Mouse (Mus musculus): ENCODE results near the gene Crispld2. TPM values are rescaled to one million over a fixed set of nuclear protein-coding genes. Genes with fewer than 3 reads are reported as not detected.

Gene Crispld2
- total and polyA plus RNA-seq, 3 experiments, result 0.23 to 3.7 (median 0.45) TPM

- Histone ChIP-seq H3K4me3 (ENCODE audit: low read depth, low read length) (no peak overlapping the region), H3K9me3 (replicated peaks) (peaks cover 12% of the 10 kb centered on the region), H3K36me3 (replicated peaks) (peaks cover 90% of the 10 kb centered on the region), H3K27me3 (ENCODE audit: insufficient read depth, low read length) (no peaks in the 10 kb centered on the region), H3K4me1 (ENCODE audit: insufficient read depth, low read depth, low read length) (no peaks in the 10 kb centered on the region)
- ATAC-seq (ENCODE audit: extremely low read depth, insufficient number of reproducible peaks, low FRiP score, poor library complexity, severe bottlenecking) (no peak), DNase-seq (ENCODE audit: low spot score) (no peak)
- TF ChIP-seq GATA2 (IDR thresholded peaks at IDR 0.05; ENCODE audit: borderline replicate concordance, low read depth, low read length), result no peak
- TF ChIP-seq GATA1 (IDR thresholded peaks at IDR 0.05; ENCODE audit: borderline replicate concordance, low read length), result no peak
- no peak for TF ChIP-seq POLR2AphosphoS5 (IDR thresholded peaks at IDR 0.05; ENCODE audit: insufficient replicate concordance, low read depth, low read length)
- TF ChIP-seq CTCF (IDR thresholded peaks at IDR 0.05; ENCODE audit: low read depth, low read length), result no peak
- no peak for TF ChIP-seq TAL1 (conservative IDR thresholded peaks at IDR 0.05; ENCODE audit: low read depth, low read length)
Measured at GRCm38 (mm10) chr8:120089511-120089910, 97.3 kb downstream of the Crispld2 start.

DNA sequence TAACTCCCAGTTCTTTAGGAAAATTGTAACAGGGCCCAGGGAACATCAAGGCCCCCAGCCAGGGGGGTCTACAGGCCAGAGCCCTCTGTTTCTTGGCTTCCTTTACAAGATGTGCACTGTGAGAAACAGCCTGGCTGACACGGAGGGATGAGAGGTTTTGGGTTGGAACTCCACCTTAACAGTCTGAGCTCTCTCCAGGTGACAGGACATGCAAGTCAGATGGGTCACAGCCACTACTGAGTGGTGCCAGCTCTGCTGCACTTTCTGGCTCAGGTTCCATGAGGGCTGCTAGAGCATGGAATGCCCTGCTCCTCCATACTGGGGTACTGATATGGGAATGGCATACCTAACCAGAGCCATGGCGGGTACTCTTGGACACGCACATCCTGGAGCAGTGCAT is 98.8 kb downstream of the Crispld2 start:
- H3K4me3 ChIP-seq (ENCODE audit: low read depth, low read length), result no peak overlapping the region
- H3K36me3 ChIP-seq (replicated peaks), result peaks cover 90% of the 10 kb centered on the region
- no peak for ATAC-seq (ENCODE audit: extremely low read depth, insufficient number of reproducible peaks, low FRiP score, poor library complexity, severe bottlenecking)

DNA sequence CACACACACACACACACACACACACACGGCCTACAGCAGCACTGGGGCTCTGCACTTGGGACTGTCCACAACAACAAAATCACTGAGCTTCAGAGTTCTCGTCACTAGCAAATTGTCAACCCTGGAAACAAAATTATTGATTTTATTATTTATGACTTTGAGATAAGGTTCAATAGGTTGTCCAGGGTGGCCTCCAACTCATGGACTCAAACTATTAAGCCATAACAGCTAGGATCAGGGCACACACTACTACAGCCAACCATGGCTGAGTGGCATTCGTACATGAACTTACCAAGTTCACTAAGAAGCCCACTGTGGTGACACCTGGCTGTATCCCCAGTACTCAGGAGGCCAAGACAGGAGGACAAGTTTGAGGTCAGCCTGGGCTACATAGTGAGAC is 100.9 kb downstream of the Crispld2 start:
- no peak for ATAC-seq (ENCODE audit: extremely low read depth, insufficient number of reproducible peaks, low FRiP score, poor library complexity, severe bottlenecking)
- Histone ChIP-seq H3K36me3 (replicated peaks) (peaks cover 90% of the 10 kb centered on the region), H3K4me1 (ENCODE audit: insufficient read depth, low read depth, low read length) (peaks cover 12% of the 10 kb centered on the region; the same call in 1 of the 2 replicates), H3K4me3 (ENCODE audit: low read depth, low read length) (no peak overlapping the region), H3K27me3 (ENCODE audit: insufficient read depth, low read length) (no peaks in the 10 kb centered on the region), H3K9me3 (replicated peaks) (peaks cover 12% of the 10 kb centered on the region)
- TF ChIP-seq CTCF (IDR thresholded peaks at IDR 0.05; ENCODE audit: low read depth, low read length), result no peak
- TF ChIP-seq POLR2AphosphoS5 (IDR thresholded peaks at IDR 0.05; ENCODE audit: insufficient replicate concordance, low read depth, low read length), result no peak
- no peak for TF ChIP-seq TAL1 (conservative IDR thresholded peaks at IDR 0.05; ENCODE audit: low read depth, low read length)
- no peak for TF ChIP-seq GATA1 (IDR thresholded peaks at IDR 0.05; ENCODE audit: borderline replicate concordance, low read length)
- TF ChIP-seq GATA2 (IDR thresholded peaks at IDR 0.05; ENCODE audit: borderline replicate concordance, low read depth, low read length), result no peak
- DNase-seq (ENCODE audit: low spot score), result no peak

More for the DNA sequence above, 98.8 kb downstream of the Crispld2 start:
- no peaks in the 10 kb centered on the region for H3K4me1 ChIP-seq (ENCODE audit: insufficient read depth, low read depth, low read length)
- no peaks in the 10 kb centered on the region for H3K27me3 ChIP-seq (ENCODE audit: insufficient read depth, low read length)
- TF ChIP-seq TAL1 (conservative IDR thresholded peaks at IDR 0.05; ENCODE audit: low read depth, low read length) (no peak), POLR2AphosphoS5 (IDR thresholded peaks at IDR 0.05; ENCODE audit: insufficient replicate concordance, low read depth, low read length) (no peak), CTCF (IDR thresholded peaks at IDR 0.05; ENCODE audit: low read depth, low read length) (no peak), GATA2 (IDR thresholded peaks at IDR 0.05; ENCODE audit: borderline replicate concordance, low read depth, low read length) (no peak), GATA1 (IDR thresholded peaks at IDR 0.05; ENCODE audit: borderline replicate concordance, low read length) (no peak)
- no peak for DNase-seq (ENCODE audit: low spot score)
- H3K9me3 ChIP-seq (replicated peaks), result peaks cover 12% of the 10 kb centered on the region

GRCm38 (mm10) chr8:120094801-120095200 is 102.6 kb downstream of the Crispld2 start:
- ATAC-seq (ENCODE audit: extremely low read depth, insufficient number of reproducible peaks, low FRiP score, poor library complexity, severe bottlenecking), result no peak
- Histone ChIP-seq H3K36me3 (replicated peaks) (peaks cover 90% of the 10 kb centered on the region), H3K9me3 (replicated peaks) (peaks cover 12% of the 10 kb centered on the region), H3K4me3 (ENCODE audit: low read depth, low read length) (no peak overlapping the region), H3K27me3 (ENCODE audit: insufficient read depth, low read length) (no peaks in the 10 kb centered on the region), H3K4me1 (ENCODE audit: insufficient read depth, low read depth, low read length) (peaks cover 26% of the 10 kb centered on the region)
- no peak for DNase-seq (ENCODE audit: low spot score)
- TF ChIP-seq TAL1 (conservative IDR thresholded peaks at IDR 0.05; ENCODE audit: low read depth, low read length) (no peak), CTCF (IDR thresholded peaks at IDR 0.05; ENCODE audit: low read depth, low read length) (no peak), GATA1 (IDR thresholded peaks at IDR 0.05; ENCODE audit: borderline replicate concordance, low read length) (no peak)

DNA sequence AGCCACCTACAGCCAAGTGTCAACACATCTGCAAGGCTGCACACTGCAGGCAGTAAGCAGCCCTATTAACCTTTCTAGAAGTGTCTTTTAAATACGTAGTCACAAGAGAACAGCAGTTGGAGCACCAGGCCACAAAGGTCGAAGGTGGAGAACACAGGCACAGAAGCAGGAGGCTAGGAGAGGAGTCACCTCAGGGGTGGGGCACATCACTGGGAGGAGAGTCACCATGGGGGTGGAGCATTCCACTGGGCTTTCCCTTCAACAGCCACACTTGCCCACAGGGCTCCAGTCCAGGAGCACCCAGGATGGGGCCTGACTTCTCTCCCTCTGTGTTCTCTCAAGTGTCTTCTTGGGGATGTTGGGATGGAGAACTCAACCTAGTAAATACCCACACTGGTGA is 104.2 kb downstream of the Crispld2 start:
- Histone ChIP-seq H3K4me1 (ENCODE audit: insufficient read depth, low read depth, low read length) (peaks cover 35% of the 10 kb centered on the region), H3K36me3 (replicated peaks) (peaks cover 75% of the 10 kb centered on the region)
- ATAC-seq (ENCODE audit: extremely low read depth, insufficient number of reproducible peaks, low FRiP score, poor library complexity, severe bottlenecking), result no peak

GRCm38 (mm10) chr8:120100388-120101067 is 108.3 kb downstream of the Crispld2 start:
- ATAC-seq (ENCODE audit: extremely low read depth, insufficient number of reproducible peaks, low FRiP score, poor library complexity, severe bottlenecking), result no peak
- TF ChIP-seq POLR2AphosphoS5 (IDR thresholded peaks at IDR 0.05; ENCODE audit: insufficient replicate concordance, low read depth, low read length) (no peak), CTCF (IDR thresholded peaks at IDR 0.05; ENCODE audit: low read depth, low read length) (no peak), TAL1 (conservative IDR thresholded peaks at IDR 0.05; ENCODE audit: low read depth, low read length) (no peak), GATA2 (IDR thresholded peaks at IDR 0.05; ENCODE audit: borderline replicate concordance, low read depth, low read length) (no peak), GATA1 (IDR thresholded peaks at IDR 0.05; ENCODE audit: borderline replicate concordance, low read length) (no peak)
- H3K27me3 ChIP-seq (ENCODE audit: insufficient read depth, low read length), result no peaks in the 10 kb centered on the region
- peak; percentile 16 for DNase-seq (ENCODE audit: low spot score)
- peaks cover 68% of the 10 kb centered on the region for H3K4me1 ChIP-seq (ENCODE audit: insufficient read depth, low read depth, low read length)
- H3K4me3 ChIP-seq (ENCODE audit: low read depth, low read length), result peak overlapping the region; percentile 89
- peaks cover 65% of the 10 kb centered on the region for H3K36me3 ChIP-seq (replicated peaks)
- no peaks in the 10 kb centered on the region for H3K9me3 ChIP-seq (replicated peaks)

More for the DNA sequence above, 104.2 kb downstream of the Crispld2 start:
- TF ChIP-seq CTCF (IDR thresholded peaks at IDR 0.05; ENCODE audit: low read depth, low read length) (no peak), TAL1 (conservative IDR thresholded peaks at IDR 0.05; ENCODE audit: low read depth, low read length) (no peak), POLR2AphosphoS5 (IDR thresholded peaks at IDR 0.05; ENCODE audit: insufficient replicate concordance, low read depth, low read length) (no peak), GATA2 (IDR thresholded peaks at IDR 0.05; ENCODE audit: borderline replicate concordance, low read depth, low read length) (no peak), GATA1 (IDR thresholded peaks at IDR 0.05; ENCODE audit: borderline replicate concordance, low read length) (no peak)
- no peak for DNase-seq (ENCODE audit: low spot score)
- Histone ChIP-seq H3K9me3 (replicated peaks) (peaks cover 12% of the 10 kb centered on the region), H3K4me3 (ENCODE audit: low read depth, low read length) (no peak overlapping the region), H3K27me3 (ENCODE audit: insufficient read depth, low read length) (no peaks in the 10 kb centered on the region)
